Mouse (Mus musculus): ENCODE results near the gene Olfr70. TPM values are rescaled to one million over a fixed set of nuclear protein-coding genes. Genes with fewer than 3 reads are reported as not detected.

Olfr70 gene
- polyA plus RNA-seq, 1 experiment: not detected

- 96% methylated on average over 3 of the region's 3 CpGs for WGBS
- TF ChIP-seq CTCF (IDR thresholded peaks at IDR 0.05; ENCODE audit: insufficient read depth, low read length) (no peak), POLR2A (IDR thresholded peaks at IDR 0.05; ENCODE audit: borderline replicate concordance, extremely low read depth, low read depth, low read length) (no peak)
- Histone ChIP-seq H3K4me1 (ENCODE audit: control insufficient read depth, insufficient read depth, low read length) (peaks cover 4% of the 10 kb centered on the region; the same call in 1 of the 2 replicates), H3K4me3 (replicated peaks; ENCODE audit: extremely low read depth, low read depth, low read length) (no peak overlapping the region)
- DNase-seq: no peak
Measured at GRCm38 (mm10) chr4:43649783-43650182, 50.8 kb downstream of the Olfr70 start.

Other genes with a start within 250 kb of the Olfr70 start
- gene Cd72, start 246.2 kb downstream of the Olfr70 start, polyA plus RNA-seq (2012; rRNA removed): 3.4 and 6.2 TPM in 2 replicates
- gene Sit1, start 217.1 kb downstream of the Olfr70 start, polyA plus RNA-seq (2012; rRNA removed): 0.85 and 1.2 TPM in 2 replicates
- gene Ccdc107, start 207.9 kb downstream of the Olfr70 start, polyA plus RNA-seq (2012; rRNA removed): 191 and 235 TPM in 2 replicates
- 4.7 and 6.9 TPM in 2 replicates for gene Arhgef39, start 201.1 kb downstream of the Olfr70 start, polyA plus RNA-seq (2012; rRNA removed)
- gene Car9, start 193.8 kb downstream of the Olfr70 start, polyA plus RNA-seq (2012; rRNA removed): 1.8 and 1.9 TPM in 2 replicates
- gene Tpm2, start 177.0 kb downstream of the Olfr70 start, polyA plus RNA-seq (2012; rRNA removed): 32.3 and 129 TPM in 2 replicates
- 86.4 and 95.1 TPM in 2 replicates for gene Creb3, start 138.5 kb downstream of the Olfr70 start, polyA plus RNA-seq (2012; rRNA removed)
- 179 and 197 TPM in 2 replicates for gene Tln1, start 138.1 kb downstream of the Olfr70 start, polyA plus RNA-seq (2012; rRNA removed)
- 39.0 and 47.3 TPM in 2 replicates for gene Rgp1, start 122.1 kb downstream of the Olfr70 start, polyA plus RNA-seq (2012; rRNA removed)
- gene Gba2, start 121.9 kb downstream of the Olfr70 start, polyA plus RNA-seq (2012; rRNA removed): 19.4 and 26.0 TPM in 2 replicates
- gene Msmp, start 116.3 kb downstream of the Olfr70 start, polyA plus RNA-seq (2012; rRNA removed): 0.24 TPM in 1 of 2 replicates, not detected in the other
- 77.5 and 97.5 TPM in 2 replicates for gene Npr2, start 68.9 kb downstream of the Olfr70 start, polyA plus RNA-seq (2012; rRNA removed)
- gene Spag8, start 47.2 kb downstream of the Olfr70 start, polyA plus RNA-seq (2012; rRNA removed): 12.1 and 14.7 TPM in 2 replicates
- gene Hint2, start 44.3 kb downstream of the Olfr70 start, polyA plus RNA-seq (2012; rRNA removed): 61.6 and 71.6 TPM in 2 replicates
- 13.1 and 17.3 TPM in 2 replicates for gene Tmem8b, start 31.8 kb downstream of the Olfr70 start, polyA plus RNA-seq (2012; rRNA removed)
- gene Fam221b, start 31.7 kb downstream of the Olfr70 start, polyA plus RNA-seq (2012; rRNA removed): 0.04 and 0.15 TPM in 2 replicates
- gene Olfr71, start 9.4 kb upstream of the Olfr70 start, polyA plus RNA-seq (2012; rRNA removed): 0.37 and 0.67 TPM in 2 replicates
- gene Hrct1, start 26.4 kb upstream of the Olfr70 start, polyA plus RNA-seq (2012; rRNA removed): 14.4 and 15.1 TPM in 2 replicates
- gene Spaar, start 29.2 kb upstream of the Olfr70 start, polyA plus RNA-seq (2012; rRNA removed): 5.7 and 9.4 TPM in 2 replicates
- 0.13 TPM in 1 of 2 replicates, not detected in the other for gene Olfr159, start 70.2 kb upstream of the Olfr70 start, polyA plus RNA-seq (2012; rRNA removed)
- gene Olfr156, start 123.1 kb upstream of the Olfr70 start, polyA plus RNA-seq (2012; rRNA removed): not detected in 2 replicates
- gene Olfr157, start 139.4 kb upstream of the Olfr70 start, polyA plus RNA-seq (2012; rRNA removed): not detected in 2 replicates
- not detected in 2 replicates for gene Olfr155, start 150.8 kb upstream of the Olfr70 start, polyA plus RNA-seq (2012; rRNA removed)
- 39.4 and 43.8 TPM in 2 replicates for gene Reck, start 174.7 kb upstream of the Olfr70 start, polyA plus RNA-seq (2012; rRNA removed)

All from lung, adult 2 months (tissue).